Mouse (Mus musculus): ENCODE data around the gene Tmem151b.

DNA sequence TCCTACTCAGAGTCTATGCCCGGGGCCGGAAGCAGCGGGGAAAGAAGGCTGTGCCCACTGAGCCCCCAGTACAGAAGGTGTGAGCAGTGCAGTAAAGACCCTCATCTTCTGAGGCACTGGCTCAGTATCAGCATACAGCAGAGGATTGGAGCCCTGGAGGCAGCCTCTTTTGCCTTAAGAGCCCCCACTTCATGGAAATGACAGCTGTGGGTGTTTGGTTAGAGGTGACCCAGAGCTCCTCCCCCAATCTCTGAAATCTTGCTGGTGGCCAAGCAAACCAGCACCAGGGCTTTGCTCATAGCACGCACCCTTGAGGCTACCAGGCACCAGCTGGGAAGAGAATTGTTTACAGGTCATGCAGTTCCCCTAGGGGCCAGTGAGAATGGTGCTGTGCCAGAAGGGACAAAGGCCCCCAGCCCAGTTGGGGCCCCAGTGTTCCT lies 17.7 kb upstream of the Tmem151b start:
- TF ChIP-seq CTCF (IDR thresholded peaks at IDR 0.05) (no peak), EP300 (IDR thresholded peaks at IDR 0.05) (no peak)
